Mouse (Mus musculus) urinary bladder, adult 18-20 months (tissue): ENCODE measurements around the gene Furin.

Source experiments
- DNase-seq, 2 experiments: peaks; one replicate each; pipeline ENCODE4 v3.0.0; 2022; ENCODE audit warnings: low spot score in 2 of 2, mixed read lengths in 2 of 2

Furin gene

GRCm38 (mm10) chr7:80341793-80342192 is 63.4 kb downstream of the Furin start:
- no peak for DNase-seq

DNA sequence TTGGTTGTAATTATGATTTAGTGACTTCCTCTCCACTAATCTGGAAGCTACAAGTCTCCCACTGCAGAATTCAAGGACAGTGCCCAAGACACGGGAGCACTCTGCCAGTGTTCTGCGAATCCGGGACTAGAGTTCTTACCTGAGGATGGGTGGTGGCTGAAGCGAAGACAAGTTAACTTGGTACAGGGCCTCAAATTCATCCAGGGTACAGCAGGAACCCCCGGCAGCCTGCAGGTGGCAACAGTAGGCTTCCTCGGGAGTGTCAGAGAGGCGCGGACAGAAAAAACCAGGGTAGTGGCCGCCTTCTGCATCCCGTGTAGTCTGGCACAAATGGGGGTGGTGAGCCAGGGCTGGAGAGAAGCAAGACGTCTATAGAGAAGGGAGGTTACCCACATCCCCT is 64.4 kb downstream of the Furin start, which contains the start of gene Unc45a:
Gene Unc45a (minus strand): TSS at position 213 of the 400 bp plus-strand sequence.
- DNase-seq, result peak in 1 of 2 experiments; percentile 50

DNA sequence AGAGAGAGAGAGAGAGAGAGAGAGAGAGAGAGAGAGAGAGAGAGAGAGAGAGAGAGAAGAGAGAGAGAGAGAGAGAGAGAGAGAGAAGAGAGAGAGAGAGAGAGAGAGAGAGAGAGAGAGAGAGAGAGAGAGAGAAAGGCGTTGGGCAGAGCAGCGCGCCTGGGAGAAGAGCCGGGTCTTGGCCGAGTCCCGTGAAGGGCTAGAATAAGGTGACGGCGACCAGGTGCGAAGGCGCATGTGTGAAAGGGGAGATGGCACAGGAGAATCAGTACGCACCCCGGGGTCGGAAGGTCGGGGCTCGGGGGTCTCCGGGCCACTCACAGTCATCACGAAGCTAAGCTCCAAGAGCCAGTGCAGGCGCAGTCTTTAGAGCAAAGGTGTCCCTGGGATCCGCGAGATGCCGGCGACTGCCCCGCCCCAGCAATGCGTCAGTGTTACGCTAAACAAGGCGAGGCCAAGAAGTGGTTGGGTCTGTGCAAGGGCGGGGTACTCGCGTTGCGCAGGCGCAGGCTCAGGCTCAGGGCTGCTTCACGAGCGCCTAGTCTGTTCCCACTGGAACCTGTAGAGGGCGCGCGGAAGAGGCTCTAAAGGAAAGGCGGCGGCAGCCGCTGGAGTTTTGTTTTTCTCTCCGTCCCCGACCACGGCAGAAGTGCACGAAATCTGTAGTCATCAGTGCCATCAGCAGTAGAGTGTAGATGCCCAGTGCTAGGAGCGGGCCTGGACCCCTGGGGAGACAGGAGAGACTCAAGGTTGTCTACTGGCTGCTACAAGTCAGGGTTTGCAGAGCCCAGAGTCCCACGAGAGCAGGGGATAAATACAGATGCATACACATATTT is 65.2 kb downstream of the Furin start:
- peak; percentile 94 to 97 for DNase-seq

- peak in 1 of 2 experiments; percentile 34 for DNase-seq
Observed at GRCm38 (mm10) chr7:80339371-80339770, 65.9 kb downstream of the Furin start.
